Mouse (Mus musculus) leukemia stem cell, adult 10-12 weeks (primary cell): ENCODE data around the gene Cd86. TPM values are rescaled to one million over a fixed set of nuclear protein-coding genes. Genes with fewer than 3 reads are reported as not detected.

Experiments used
- polyA plus RNA-seq: library from polyadenylated mRNA; stranded (reverse); fragments of >175 nt; gene quantifications from 2 replicates; pipeline ENCODE4 v1.2.3, GENCODE M21; 2012; ENCODE audit warnings: low replicate concordance

The Cd86 gene
- polyA plus RNA-seq = 0.07 and 0.98 TPM in 2 replicates

DNA sequence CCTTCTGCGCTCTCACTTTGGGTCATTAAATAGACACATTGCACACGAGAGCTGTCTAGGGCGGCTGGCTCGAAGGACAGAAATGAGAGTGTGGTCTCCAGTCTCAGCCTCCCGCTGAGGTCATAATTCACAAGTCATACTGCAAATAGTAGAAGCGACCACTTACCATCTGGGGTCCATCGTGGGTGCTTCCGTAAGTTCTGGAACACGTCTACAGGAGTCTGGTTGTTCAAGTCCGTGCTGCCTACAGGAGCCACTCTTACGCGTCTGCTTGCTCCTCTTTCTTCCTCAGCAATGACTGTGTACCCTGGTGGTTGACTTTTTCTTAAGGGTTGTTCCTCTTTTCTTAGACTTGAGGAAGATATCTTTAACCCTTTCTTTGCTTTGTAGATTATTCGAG, at the start of gene Cd86:
TSS of gene Cd86 (minus strand) at position 300 of the 400 bp plus-strand sequence.

GRCm38 (mm10) chr16:36693818-36694413, 28.0 kb upstream of the Cd86 start, which contains the start of gene Ildr1:
Gene Ildr1 (plus strand): TSS chr16:36693978.

DNA sequence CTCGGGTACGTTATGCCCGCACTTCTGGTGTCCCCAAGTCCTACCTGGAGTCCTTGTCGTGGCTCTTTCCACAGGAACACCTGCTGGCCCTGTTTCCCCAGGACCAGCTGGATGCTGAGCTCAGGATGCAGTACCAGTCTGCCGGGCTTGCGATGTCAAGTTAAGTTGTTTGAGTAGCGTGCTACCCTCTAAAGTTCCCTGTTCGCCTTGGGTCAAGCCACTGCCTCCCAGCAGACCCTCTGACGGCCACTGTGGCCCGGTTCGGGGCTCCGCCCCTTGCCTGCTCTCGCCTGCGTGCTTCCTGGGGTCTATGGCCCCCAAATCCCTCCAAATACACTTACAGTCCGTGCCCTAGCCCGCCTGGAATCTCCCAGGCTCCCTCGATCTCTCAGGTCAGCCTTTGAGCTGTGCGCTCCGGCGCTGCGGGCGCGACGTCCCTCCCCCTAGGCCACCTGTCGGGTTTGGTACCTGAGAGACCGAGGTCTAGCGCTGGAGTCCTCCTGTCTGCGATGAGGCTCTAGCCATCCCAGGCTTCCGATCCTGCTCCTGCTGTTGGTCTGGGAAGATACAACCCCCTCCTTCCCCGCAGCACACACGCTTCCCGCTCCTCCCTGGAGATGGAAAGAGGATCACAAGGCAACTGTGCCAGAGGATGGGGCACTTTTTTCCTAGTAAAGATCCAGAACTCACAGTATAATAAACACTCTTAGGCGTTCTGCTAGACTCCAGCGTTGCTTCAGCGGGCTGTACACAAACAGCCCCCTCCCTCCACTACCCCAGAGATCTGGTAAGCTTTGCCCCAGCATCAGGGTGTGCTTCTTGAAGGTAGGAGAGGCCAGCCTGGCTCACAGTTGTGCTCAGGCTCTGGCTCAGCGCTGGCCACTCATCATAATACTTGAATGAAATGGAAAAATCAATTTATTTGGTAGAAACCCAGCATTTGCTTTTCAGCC, 104.2 kb downstream of the Cd86 start, which contains the start of gene Casr:
TSS of gene Casr (minus strand) at position 756 of the 953 bp plus-strand sequence.

Other genes starting within 250 kb of the Cd86 start
- gene Stfa3, start 210.7 kb downstream of the Cd86 start, polyA plus RNA-seq = not detected in 2 replicates
- not detected in 2 replicates for gene Casr, start 103.9 kb downstream of the Cd86 start, polyA plus RNA-seq
- 1.3 and 2.7 TPM in 2 replicates for gene Ildr1, start 27.9 kb upstream of the Cd86 start, polyA plus RNA-seq
- gene Slc15a2, start 118.9 kb upstream of the Cd86 start, polyA plus RNA-seq = 0.16 and 0.38 TPM in 2 replicates
- 0.06 and 0.94 TPM in 2 replicates for gene Iqcb1, start 162.3 kb upstream of the Cd86 start, polyA plus RNA-seq
- 1.1 and 4.2 TPM in 2 replicates for gene Eaf2, start 208.9 kb upstream of the Cd86 start, polyA plus RNA-seq
- 11.3 and 17.2 TPM in 2 replicates for gene Golgb1, start 209.1 kb upstream of the Cd86 start, polyA plus RNA-seq